Mouse (Mus musculus) neural tube, embryonic 11.5 days (tissue): ENCODE data around the gene Hoxb3. TPM values are rescaled to one million over a fixed set of nuclear protein-coding genes. Genes with fewer than 3 reads are reported as not detected.

ENCODE experiments used
- ATAC-seq: fragments of 200-750 bp; cut with Nextera tagmentation; 2 replicates; pipeline ENCODE4 v1.8.0; 2017; ENCODE audit warnings: moderate number of reproducible peaks, mild to moderate bottlenecking, moderate TSS enrichment, moderate library complexity; ENCODE audit not compliant: insufficient read depth, low FRiP score, low TSS enrichment
- DNase-seq: peaks from one replicate; pipeline ENCODE4 v3.0.0-alpha.2; 2015; ENCODE audit warnings: low spot score
- H3K27ac ChIP-seq: fragments of 300-500 bp; sonication (generic); 2 replicates; pipeline ENCODE4 v1.5.1; 2014; ENCODE audit warnings: low read depth, mild to moderate bottlenecking, low read length
- H3K27me3 ChIP-seq: fragments of 300-500 bp; sonication (generic); 2 replicates; pipeline ENCODE4 v1.6.1; 2014; ENCODE audit warnings: mild to moderate bottlenecking, low read length, mixed read lengths; ENCODE audit not compliant: control insufficient read depth, insufficient read depth
- H3K36me3 ChIP-seq: fragments of 300-500 bp; sonication (generic); 2 replicates; pipeline ENCODE4 v1.6.1; 2014; ENCODE audit warnings: mild to moderate bottlenecking, low read length, moderate library complexity, mixed read lengths; ENCODE audit not compliant: control insufficient read depth, insufficient read depth
- H3K4me1 ChIP-seq: fragments of 300-500 bp; sonication (generic); 2 replicates; pipeline ENCODE4 v1.6.1; 2014; ENCODE audit warnings: low read length, mixed read lengths; ENCODE audit not compliant: control insufficient read depth, insufficient read depth
- H3K4me2 ChIP-seq: fragments of 300-500 bp; sonication (generic); 2 replicates; pipeline ENCODE4 v1.6.1; 2014; ENCODE audit warnings: low read depth, mild to moderate bottlenecking, moderate library complexity
- H3K4me3 ChIP-seq: fragments of 300-500 bp; sonication (generic); 2 replicates; pipeline ENCODE4 v1.5.1; 2014; ENCODE audit warnings: low read depth, low read length
- H3K9ac ChIP-seq: fragments of 300-500 bp; sonication (generic); 2 replicates; pipeline ENCODE4 v1.6.1; 2014; ENCODE audit warnings: mild to moderate bottlenecking, low read length
- H3K9me3 ChIP-seq: fragments of 300-500 bp; sonication (generic); 2 replicates; pipeline ENCODE4 v1.6.1; 2016; ENCODE audit warnings: low read length; ENCODE audit not compliant: control insufficient read depth
- WGBS: fragments of 180-500 bp; shearing (Covaris S2); extraction: QIAGEN DNeasy Blood & Tissue Kit; methylation state at CpG from one replicate; pipeline ENCODE4 v1.1.7; 2014; 5-methylcytosine and 5-hydroxymethylcytosine counted together
- polyA plus RNA-seq: library from polyadenylated mRNA; unstranded; fragments of >200 nt; fragmentation: Nextera tagmentation; extraction: Ambion mirVana; gene quantifications from 2 replicates; pipeline ENCODE4 v1.2.1, GENCODE M21; 2014

The Hoxb3 gene
- polyA plus RNA-seq, 1 experiment from 2014 or later, result 10.3 TPM

DNA sequence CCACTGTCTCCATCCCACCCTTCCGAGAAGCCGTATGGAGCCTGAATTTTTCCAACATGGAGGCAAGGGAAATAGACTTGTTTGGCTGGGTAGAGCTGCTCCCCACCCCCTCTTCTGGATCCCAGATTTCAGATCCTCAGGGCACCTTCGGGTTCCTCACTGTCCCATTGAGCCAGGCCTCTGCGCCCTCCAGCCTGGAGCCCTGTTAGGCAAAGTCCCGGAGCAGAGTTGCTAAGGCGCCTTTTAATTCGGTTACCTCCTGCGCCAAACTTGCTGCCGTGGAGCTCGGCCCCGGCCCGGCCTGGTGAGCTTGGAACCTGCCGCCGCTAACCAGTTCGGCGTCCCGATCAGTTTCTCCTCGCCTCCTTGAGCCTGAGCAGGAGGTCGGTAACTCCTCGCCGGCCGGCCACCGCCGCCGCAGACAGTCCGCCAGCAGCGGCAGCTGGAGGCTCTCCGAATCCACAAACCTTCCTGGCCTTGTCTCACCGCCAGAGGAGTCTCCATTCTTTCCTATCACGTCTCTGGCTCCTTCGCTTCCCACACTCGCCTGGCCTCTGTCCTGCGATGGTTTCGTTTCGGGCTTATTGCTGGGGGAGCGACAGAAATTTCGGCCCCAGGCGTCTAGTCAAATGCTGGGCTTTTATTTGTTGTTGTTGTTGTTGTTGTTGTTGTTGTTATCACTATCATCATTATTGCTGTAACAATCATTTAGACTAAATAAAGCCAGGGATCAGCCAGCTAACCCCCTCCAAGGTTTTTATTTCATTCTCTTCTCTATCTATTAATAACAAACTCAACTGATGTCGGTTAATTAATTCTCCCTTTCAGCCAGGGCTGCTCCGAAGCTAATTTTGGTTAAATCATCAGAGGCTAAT is 18.8 kb downstream of the Hoxb3 start:
- Histone ChIP-seq H3K36me3 (peaks cover 5% of the 10 kb centered on the region), H3K9ac (peak overlapping the region; percentile 99), H3K4me2 (peak overlapping the region; percentile 100), H3K4me3 (peak overlapping the region; percentile 60), H3K27me3 (no peaks in the 10 kb centered on the region), H3K9me3 (no peaks in the 10 kb centered on the region), H3K4me1 (peaks cover 86% of the 10 kb centered on the region), H3K27ac (peak overlapping the region; percentile 100)
- WGBS, result 1% methylated on average over 40 of the region's 40 CpGs
- DNase-seq (peak; percentile 59), ATAC-seq (no peak)

GRCm38 (mm10) chr11:96342576-96342930 is 19.4 kb downstream of the Hoxb3 start:
- H3K4me3 ChIP-seq, result peak overlapping the region; percentile 60

DNA sequence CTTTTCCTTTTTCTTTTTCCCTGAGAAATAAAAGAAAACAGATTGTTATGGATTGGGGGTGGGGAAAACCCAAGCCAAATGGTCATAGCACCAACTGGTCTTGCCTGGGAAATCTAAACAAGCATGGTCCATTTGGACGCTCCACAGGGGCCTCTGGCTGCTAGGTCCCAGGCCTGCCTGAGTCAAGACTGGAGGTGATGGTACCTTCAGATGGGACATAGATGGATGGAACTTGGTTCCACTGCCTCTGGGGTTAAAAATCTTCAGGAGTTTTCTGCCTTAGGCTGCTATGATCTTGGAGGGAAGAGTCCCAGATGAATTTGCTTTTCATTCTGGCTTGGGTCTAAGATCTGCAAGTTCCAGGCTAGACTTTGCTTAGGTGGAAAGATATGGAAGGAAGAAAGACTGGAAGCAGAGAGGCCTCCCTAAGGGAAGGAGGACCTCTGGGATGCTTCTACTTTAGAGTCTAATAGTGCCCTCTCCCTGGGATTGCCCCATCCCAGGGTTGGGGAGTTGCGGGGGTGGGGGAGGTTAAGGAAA is 20.1 kb downstream of the Hoxb3 start:
- no peaks in the 10 kb centered on the region for H3K9me3 ChIP-seq
- 11% methylated on average over 2 of the region's 2 CpGs for WGBS

More at GRCm38 (mm10) chr11:96342576-96342930, 19.4 kb downstream of the Hoxb3 start:
- peak overlapping the region; percentile 99 for H3K9ac ChIP-seq
- peaks cover 5% of the 10 kb centered on the region for H3K36me3 ChIP-seq
- peak overlapping the region; percentile 100 for H3K4me2 ChIP-seq
- H3K27ac ChIP-seq, result peak overlapping the region; percentile 100
- H3K4me1 ChIP-seq, result peaks cover 83% of the 10 kb centered on the region
- no peaks in the 10 kb centered on the region for H3K27me3 ChIP-seq
- WGBS, result 1% methylated on average over 4 of the region's 4 CpGs
- no peaks in the 10 kb centered on the region for H3K9me3 ChIP-seq
- DNase-seq (peak; percentile 39), ATAC-seq (no peak)

DNA sequence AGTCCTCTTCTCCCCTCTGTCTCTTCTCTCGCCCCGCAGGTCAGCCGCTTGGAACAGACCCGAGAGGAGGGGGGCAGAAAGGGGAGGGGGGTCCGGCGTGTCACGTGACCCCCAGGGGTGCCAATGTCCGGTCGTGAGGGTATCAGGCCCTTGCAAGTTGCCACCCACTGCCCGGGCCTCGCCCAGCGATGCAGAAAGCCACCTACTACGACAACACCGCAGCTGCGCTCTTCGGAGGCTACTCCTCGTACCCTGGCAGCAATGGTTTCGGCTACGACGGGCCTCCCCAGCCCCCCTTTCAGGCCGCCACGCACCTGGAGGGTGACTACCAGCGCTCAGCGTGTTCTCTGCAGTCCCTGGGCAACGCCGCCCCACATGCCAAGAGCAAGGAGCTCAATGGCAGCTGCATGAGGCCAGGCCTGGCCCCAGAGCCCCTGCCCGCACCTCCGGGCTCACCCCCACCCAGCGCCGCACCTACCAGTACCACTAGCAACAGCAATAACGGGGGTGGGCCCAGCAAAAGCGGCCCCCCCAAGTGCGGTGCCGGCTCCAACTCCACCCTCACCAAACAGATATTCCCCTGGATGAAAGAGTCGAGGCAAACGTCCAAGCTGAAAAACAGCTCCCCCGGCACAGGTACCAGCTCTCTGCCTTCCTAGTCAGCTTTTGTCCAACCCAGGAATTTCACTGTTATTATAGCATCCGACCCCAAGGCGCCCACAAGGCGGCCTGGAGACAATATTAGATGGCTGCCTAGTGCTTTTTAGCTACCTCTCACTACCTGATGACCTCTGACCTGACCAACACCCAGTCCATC is 21.1 kb downstream of the Hoxb3 start:
- ATAC-seq (no peak), DNase-seq (peak; percentile 84)
- Histone ChIP-seq H3K4me2 (peak overlapping the region; percentile 100), H3K27me3 (no peaks in the 10 kb centered on the region), H3K27ac (peak overlapping the region; percentile 100), H3K4me3 (peak overlapping the region; percentile 41), H3K9me3 (no peaks in the 10 kb centered on the region), H3K4me1 (peaks cover 77% of the 10 kb centered on the region), H3K36me3 (peaks cover 5% of the 10 kb centered on the region), H3K9ac (peak overlapping the region; percentile 99)
- WGBS, result 4% methylated on average over 40 of the region's 40 CpGs

More for the DNA sequence above, 20.1 kb downstream of the Hoxb3 start:
- Histone ChIP-seq H3K27me3 (no peaks in the 10 kb centered on the region), H3K9ac (peak overlapping the region; percentile 99), H3K36me3 (peaks cover 5% of the 10 kb centered on the region), H3K4me1 (peaks cover 80% of the 10 kb centered on the region), H3K4me3 (peak overlapping the region; percentile 60), H3K4me2 (peak overlapping the region; percentile 100), H3K27ac (peak overlapping the region; percentile 100)
- peak; percentile 63 for DNase-seq
- no peak for ATAC-seq

GRCm38 (mm10) chr11:96344878-96345159 is 21.7 kb downstream of the Hoxb3 start:
- peaks cover 76% of the 10 kb centered on the region for H3K4me1 ChIP-seq
- DNase-seq (peak; percentile 76), ATAC-seq (no peak)
- peaks cover 5% of the 10 kb centered on the region for H3K36me3 ChIP-seq
- no peaks in the 10 kb centered on the region for H3K9me3 ChIP-seq
- peak overlapping the region; percentile 41 for H3K4me3 ChIP-seq
- peak overlapping the region; percentile 99 for H3K9ac ChIP-seq
- 2% methylated on average over 6 of the region's 6 CpGs for WGBS
- H3K4me2 ChIP-seq, result peak overlapping the region; percentile 100
- H3K27ac ChIP-seq, result peak overlapping the region; percentile 100
- no peaks in the 10 kb centered on the region for H3K27me3 ChIP-seq

DNA sequence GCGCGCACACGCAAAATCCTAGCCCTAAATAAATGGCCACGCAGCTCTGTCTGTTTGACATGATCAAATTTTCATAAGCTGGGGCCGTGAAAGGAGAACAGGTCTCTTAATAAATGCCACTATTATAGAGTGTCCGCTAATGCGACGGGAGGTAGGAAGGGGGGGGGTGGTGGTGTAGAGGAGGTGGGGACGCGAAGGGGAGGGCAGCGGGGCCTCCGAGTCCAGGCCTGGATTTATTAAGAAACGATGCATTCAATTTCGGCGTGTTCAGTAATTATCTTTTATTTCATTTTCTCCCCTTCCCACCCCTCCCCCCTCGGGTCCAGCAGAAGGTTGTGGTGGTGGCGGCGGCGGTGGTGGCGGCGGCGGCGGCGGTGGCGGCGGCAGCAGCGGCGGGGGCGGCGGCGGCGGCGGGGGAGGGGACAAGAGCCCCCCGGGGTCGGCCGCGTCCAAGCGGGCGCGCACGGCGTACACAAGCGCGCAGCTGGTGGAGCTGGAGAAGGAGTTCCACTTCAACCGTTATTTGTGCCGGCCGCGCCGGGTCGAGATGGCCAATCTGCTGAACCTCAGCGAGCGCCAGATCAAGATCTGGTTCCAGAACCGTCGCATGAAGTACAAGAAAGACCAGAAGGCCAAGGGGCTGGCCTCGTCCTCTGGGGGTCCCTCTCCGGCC is 22.2 kb downstream of the Hoxb3 start:
- DNase-seq (peak; percentile 68), ATAC-seq (no peak)
- no peaks in the 10 kb centered on the region for H3K27me3 ChIP-seq
- H3K4me2 ChIP-seq, result peak overlapping the region; percentile 100
- peak overlapping the region; percentile 99 for H3K9ac ChIP-seq
- H3K9me3 ChIP-seq, result no peaks in the 10 kb centered on the region
- H3K36me3 ChIP-seq, result peaks cover 5% of the 10 kb centered on the region
- H3K4me3 ChIP-seq, result peak overlapping the region; percentile 41
- peak overlapping the region; percentile 100 for H3K27ac ChIP-seq
- H3K4me1 ChIP-seq, result peaks cover 75% of the 10 kb centered on the region
- WGBS, result 1% methylated on average over 39 of the region's 56 CpGs

DNA sequence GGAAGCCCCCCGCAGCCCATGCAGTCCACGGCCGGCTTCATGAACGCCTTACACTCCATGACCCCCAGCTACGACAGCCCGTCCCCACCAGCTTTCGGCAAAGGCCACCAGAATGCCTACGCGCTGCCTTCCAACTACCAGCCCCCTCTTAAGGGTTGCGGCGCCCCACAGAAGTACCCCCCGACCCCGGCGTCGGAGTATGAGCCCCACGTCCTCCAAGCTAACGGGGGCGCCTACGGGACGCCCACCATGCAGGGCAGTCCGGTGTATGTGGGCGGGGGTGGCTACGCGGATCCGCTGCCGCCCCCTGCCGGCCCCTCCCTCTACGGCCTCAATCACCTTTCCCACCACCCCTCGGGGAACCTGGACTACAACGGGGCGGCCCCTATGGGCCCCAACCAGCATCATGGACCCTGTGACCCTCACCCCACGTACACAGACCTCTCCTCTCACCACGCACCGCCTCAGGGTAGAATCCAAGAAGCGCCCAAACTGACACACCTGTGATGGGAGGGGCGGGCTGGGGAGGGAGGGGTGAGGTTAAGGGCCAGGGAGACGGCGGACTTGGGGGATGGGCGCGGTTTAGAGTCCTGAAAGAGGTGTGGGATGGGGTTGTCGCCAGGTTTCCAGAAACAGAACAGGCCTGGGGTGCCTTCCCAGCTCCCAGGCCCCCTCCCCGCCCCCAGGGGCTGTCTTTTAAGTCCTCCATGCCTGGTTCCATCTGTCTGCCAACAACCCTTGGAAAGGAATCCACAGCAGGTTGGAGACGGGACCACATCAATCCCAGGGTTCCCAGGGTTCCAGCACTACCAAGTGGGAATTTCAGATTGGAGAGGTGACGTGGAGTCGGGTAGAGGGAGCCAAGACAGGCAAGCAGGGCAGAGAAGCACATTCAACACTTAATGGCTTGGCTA is 23.0 kb downstream of the Hoxb3 start:
- Histone ChIP-seq H3K27me3 (no peaks in the 10 kb centered on the region), H3K4me2 (peak overlapping the region; percentile 100), H3K9ac (peak overlapping the region; percentile 99), H3K4me3 (peak overlapping the region; percentile 41), H3K4me1 (peaks cover 83% of the 10 kb centered on the region), H3K36me3 (peaks cover 5% of the 10 kb centered on the region), H3K27ac (peak overlapping the region; percentile 100), H3K9me3 (no peaks in the 10 kb centered on the region)
- DNase-seq (peak; percentile 70), ATAC-seq (no peak)
- 2% methylated on average over 44 of the region's 45 CpGs for WGBS
